Mouse (Mus musculus) lung, postnatal 25 days (tissue): ENCODE measurements at regions not wholly inside any gene's neighbourhood (a gene's known extent, or its start where the extent isn't known, plus 50 kb on each side); places are given as distances from the start of the nearest gene placed in this dataset.

Experiments
- DNase-seq: peaks from one replicate; pipeline ENCODE4 v3.0.0; 2022; ENCODE audit warnings: low spot score

GRCm38 (mm10) chr12:112335641-112336040, 153.6 kb upstream of the A530016L24Rik start:
- no peak for DNase-seq

DNA sequence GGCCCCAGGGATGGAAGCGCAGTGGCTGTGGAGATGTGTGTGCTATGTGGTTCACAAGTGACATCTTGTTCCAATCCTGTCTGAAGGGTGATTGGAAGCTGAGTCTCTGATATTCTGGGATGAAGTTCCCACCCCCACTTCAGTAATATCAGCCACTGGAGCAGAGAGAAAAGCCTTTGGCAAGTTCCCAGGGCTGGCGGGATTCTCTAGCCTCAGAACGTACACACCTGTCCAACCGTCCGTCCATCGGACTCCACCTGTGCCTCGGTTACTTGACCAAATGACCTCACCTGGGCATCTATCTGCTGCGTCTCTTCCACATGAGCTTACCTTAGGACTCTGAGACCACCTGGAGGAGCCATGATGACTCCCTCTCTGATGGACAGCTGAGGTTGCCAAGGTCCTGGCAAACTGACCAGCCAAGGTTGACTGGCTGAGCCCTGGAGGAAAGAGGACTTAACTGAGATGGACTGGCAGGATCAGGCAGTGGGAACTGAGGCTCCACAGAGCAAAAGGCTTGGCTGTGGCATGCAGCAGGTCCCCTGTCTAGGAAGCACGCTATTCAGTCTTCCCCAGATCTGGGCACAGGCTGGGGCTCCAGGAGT, 152.5 kb upstream of the A530016L24Rik start:
- no peak for DNase-seq

GRCm38 (mm10) chr12:112337443-112337842, 151.8 kb upstream of the A530016L24Rik start:
- DNase-seq = no peak

DNA sequence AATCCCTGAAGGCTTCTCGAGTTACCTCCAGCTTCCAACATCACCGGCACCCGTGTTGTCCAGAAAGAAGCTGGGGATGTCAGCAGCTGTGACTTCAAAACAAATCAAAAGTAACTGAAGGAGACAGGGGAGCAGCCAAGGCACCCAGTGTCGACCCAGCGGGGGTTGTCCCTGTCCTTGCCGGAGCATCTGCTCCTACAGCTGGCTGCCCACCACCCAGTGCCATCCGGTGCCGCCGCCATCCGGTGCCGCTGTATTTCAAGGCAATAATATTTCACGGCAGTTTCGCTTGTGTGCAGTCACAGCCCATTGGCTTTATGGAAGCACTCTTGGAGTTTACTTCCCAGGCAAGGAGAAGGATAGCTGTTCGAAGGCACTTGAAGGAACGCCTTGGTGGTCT, 150.3 kb upstream of the A530016L24Rik start:
- DNase-seq = no peak

GRCm38 (mm10) chr12:112339481-112340179, 149.6 kb upstream of the A530016L24Rik start:
- DNase-seq = peak; percentile 25

DNA sequence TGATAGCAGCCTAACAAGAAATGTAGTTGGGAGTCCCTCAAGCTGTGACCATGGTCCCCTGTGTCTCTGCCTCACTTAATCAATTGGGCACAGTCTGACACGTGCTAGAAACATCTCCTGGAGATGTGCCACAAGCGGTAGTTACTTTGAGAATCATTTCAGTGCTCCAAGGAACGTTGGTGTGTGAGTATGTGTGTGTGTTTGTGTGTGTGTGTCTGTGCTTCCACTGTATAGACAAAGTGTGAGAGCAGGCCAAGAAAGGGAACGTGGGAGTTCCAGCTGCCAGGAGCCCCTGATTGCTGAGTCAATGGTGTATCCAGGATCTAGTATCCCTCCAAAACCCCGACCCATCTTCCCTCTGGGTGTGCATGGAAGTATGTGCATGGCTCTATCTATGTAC, 149.0 kb upstream of the A530016L24Rik start:
- no peak for DNase-seq

DNA sequence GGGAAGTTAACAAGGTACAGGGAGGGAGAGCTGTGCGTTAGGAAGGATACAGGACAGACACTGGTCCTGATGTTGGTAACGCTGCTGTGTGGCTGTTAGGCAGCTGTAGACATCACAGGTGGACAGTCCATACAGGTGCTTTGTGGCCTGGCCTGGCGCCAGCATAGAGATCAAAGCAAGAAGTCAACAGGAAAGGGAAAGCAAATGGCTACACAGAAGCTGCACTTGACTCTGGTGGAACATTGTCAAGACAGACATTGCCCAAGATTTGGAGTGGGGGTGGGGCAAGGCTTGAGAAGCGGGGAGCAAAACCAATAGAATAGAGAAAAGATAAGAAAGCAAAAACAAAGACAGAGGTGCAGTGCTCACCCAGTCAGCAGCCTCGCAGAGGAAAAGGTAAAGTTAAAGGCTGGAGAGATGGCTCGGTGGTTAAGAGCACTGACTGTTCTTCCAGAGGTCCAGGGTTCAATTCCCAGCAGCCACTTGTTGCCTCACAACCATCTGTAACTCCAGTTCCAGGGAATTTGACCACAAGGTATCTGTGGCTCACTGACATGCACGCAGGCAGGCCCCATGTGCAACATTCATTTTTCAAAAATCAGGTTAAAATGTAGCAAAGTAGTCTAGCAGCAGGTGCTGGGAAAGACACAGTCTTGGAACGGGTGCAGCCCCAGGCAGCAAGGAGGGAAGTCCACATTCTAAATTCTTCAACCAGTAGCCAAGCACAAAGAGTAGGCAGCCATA, 147.3 kb upstream of the A530016L24Rik start:
- DNase-seq = peak; percentile 38

GRCm38 (mm10) chr12:112343064-112343463, 146.2 kb upstream of the A530016L24Rik start:
- DNase-seq = no peak

DNA sequence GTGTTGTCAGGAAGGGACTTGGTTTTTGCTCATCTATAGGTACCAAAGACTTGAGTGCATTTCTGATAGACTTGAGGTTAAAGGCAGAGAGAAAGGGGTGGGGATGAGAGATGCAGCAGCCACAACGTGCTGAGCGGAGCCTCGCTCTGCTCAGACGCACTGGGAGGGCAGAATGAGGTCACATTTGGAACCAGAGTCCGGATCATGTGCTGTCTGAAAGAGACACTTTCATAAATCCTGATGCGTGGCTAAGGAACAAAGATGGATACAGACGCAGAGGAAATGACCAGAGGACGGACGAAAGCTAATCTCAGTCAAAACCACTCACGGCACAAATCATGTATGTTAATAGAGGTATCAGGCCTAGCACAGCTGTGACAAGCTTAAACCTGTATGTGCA, 145.0 kb upstream of the A530016L24Rik start:
- DNase-seq = no peak

DNA sequence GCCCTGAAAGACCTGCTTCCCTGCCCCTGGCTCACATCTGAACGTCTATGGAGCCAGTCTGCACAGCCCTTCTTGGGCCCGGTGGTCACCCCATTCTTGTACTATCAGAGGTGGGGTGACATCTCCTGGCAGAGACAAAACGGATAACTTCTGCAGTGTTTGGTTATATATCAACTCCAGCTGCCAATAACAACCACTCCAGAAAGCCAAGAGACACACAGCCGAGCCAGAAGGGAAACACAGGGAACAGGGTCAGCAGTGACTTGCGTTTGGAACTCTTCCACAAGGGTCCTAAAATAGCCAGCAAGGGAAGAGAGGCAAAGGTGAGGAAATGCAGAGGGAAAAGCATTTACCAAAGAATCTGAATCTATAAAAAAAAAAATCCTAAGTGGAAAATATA, 143.5 kb upstream of the A530016L24Rik start:
- DNase-seq = no peak

DNA sequence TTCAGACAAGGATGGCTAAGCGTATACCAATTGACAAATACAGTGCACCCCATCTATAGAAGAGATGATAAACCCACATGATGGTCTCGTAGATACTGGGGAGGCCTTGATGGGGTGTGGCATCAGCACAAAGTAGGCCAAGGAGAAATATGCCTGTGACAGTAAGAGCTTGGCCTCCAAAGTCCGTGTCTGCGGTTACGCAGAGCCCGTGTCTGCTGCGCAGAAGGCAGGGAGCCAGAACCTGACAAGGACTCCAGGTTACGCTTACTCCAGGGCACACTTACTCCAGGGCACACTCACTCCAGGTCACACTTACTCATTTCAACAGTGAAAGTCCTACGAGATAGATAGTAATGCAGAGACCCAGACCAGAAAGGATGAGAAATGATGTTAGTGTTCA, 141.1 kb upstream of the A530016L24Rik start:
- no peak for DNase-seq

DNA sequence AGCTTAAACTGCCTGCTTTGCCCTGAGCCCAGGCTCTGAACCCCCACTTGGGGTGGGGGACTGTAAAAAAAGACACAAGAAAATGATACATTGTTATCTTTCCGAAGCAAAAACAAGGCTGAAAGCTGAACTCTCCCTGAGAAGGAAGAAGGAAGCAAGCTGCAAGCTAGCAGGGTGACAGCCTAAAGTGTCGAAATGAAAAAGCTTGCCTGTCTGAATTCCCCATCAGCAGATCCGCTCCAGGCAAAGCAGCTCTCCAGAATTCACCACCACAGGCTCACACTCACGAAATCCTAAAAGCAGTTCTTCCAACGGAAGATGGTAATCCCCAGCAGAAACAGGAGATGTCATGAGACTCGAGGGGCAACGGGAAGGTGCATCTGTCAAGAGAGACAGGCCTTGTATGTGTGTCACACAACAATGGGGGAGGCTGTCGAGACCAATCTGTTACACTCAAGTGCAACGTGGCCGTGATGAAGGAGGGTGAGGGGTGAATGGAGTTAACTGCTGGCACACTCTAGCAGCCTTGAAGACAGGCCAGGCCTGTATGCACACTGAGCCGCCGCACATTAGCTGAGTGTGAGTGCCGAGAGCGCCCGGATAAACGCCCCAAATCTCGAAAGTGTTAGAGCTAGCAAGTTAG, 139.5 kb upstream of the A530016L24Rik start:
- no peak for DNase-seq

GRCm38 (mm10) chr12:112350733-112351132, 138.5 kb upstream of the A530016L24Rik start:
- no peak for DNase-seq

DNA sequence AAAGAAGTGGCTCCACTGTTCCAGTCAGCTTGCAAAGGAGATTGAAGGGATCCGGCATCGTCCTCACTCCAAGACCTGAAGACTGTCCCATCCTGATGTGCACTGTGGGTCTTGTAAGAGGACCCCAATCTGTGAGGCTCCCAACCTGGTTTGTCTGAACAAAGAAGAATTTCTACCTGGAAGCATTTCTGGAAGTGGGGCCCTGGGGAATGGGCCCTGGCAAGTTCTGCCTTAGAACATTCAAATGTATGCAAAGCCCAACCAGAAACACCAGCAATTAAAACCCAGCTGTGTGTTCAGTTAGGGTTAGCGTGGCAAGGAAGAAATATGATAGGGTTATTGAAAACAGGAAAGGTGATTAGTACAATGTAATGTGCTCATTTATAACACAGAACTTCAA, 125.9 kb upstream of the A530016L24Rik start:
- no peak for DNase-seq

- DNase-seq = no peak
Observed at GRCm38 (mm10) chr12:112367221-112367620, 122.0 kb upstream of the A530016L24Rik start.

DNA sequence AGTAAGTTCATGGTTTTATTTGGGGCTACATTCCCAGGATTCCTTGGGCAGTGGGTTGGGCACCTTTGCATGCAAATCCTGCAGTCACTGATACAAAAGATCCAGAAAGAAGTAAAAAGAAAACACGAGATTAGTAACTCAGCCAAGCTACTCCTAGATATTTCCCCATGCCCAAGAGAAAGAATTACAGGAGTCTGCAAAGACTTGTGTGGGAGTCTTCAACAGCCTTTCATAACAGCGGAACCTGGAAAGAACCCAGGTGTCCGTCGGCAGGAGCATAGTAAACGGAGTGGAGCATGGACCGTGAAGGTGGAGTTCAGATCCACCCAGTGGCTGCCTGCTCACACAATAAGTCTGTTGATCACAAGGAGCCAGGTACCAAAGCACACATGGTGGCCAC, 121.1 kb upstream of the A530016L24Rik start:
- no peak for DNase-seq

GRCm38 (mm10) chr12:112369581-112370371, 119.5 kb upstream of the A530016L24Rik start:
- no peak for DNase-seq

DNA sequence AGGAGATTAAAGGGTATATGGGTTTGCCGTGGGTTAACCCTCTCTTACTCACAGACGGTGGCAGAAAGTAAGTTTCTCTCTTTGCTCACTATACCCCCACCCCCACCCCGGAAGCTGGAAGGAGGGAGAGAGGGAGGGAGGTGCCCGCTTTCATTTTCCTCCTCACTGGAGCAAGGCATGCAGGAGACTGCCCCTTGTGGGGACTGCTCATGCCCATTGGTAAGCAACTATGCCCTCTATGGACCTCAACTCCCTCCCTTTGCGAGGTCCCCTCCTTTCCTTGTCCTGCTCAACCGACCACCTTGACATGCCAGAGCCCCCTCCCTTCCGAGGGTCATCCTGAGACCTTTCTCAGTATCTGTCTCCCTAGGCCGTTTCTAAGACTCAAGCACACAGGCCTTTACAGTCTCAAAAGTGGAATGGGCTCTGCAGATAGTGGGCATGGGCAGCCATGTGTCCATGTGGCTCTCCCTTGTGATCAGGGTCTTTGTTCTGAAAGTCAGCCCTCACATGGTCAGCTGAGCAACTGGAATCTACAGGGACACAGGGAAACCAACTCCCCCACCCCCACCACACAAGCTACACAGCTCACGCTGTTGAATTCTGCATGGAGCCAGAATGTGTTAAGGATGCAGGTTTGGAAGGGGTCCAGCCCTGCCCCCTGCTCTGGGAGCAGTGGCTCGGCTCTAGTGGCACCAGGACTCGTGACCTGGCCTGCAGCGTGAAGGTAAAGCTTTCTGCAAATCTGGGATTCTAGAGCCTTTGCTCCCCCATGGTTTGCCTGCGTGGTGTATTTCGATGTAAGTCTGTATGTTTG, 116.8 kb upstream of the A530016L24Rik start:
- DNase-seq = no peak

GRCm38 (mm10) chr12:112373966-112374365, 115.3 kb upstream of the A530016L24Rik start:
- DNase-seq = no peak

DNA sequence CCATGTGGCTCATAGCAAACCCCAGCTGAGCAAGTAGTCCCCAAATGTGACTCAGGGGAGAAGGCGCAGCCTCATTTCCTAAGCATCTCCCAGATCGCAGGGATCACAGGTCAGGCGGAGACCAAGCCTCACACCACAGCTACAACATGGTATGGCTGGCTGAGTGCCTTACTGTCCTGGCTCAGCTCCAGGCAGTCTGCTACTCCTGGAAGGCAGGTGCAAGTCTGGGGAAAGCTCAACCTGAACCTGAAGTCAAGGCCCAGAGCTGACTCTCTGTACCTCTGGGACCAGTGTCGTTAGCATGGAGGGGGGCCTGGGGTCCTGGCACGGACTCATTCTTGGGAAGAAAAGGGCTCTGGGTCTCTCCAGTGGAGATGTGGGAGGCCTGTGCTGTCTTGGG, 113.0 kb upstream of the A530016L24Rik start:
- DNase-seq = no peak

DNA sequence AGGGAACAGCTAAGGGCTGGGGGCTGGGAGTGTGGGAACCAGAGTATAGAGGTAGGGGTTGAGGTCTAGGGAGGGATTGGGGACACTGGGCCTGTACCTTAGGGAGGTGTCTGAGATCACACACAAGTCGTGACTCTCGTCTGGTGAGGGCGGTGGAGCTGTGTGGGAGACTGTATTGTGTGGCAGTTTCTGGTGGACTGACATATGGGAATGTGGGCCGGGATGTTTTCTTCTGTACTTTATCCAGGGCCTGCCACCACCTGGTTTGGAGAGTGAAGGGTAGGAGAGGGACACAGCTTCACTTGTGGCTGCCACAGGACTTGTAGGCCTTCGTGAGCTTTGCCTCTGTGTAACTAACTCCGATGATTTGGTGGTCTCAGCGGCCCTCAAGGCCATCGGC, 112.5 kb upstream of the A530016L24Rik start:
- no peak for DNase-seq
